Mouse (Mus musculus) small intestine, adult 2 months (tissue): ENCODE data around the gene Igf2r.

ENCODE experiments used
- CTCF ChIP-seq: fragments of 200-500 bp; IDR thresholded peaks from 2 replicates; pipeline ENCODE4 v1.5.1; 2012; ENCODE audit warnings: low read depth, mild to moderate bottlenecking, control low read depth, inconsistent platforms, low read length, moderate library complexity, mixed read lengths; ENCODE audit not compliant: insufficient replicate concordance, insufficient read length; ENCODE audit errors: extremely low read depth
- POLR2A ChIP-seq: fragments of 200-500 bp; IDR thresholded peaks from 2 replicates; pipeline ENCODE4 v1.6.1; 2012; ENCODE audit warnings: low read depth, mild to moderate bottlenecking, control low read depth, inconsistent platforms, low read length, moderate library complexity

GRCm38 (mm10) chr17:12757161-12757560, 12.3 kb downstream of the Igf2r start:
- TF ChIP-seq POLR2A (no peak), CTCF (no peak)
